Mouse (Mus musculus) spleen, postnatal 14 days (tissue): ENCODE results near the gene Sash1.

Experiments used
- DNase-seq, 2 experiments: peaks; one replicate each; pipeline ENCODE4 v3.0.0; 2021 to 2022; ENCODE audit warnings: low spot score in 2 of 2

Sash1 gene

GRCm38 (mm10) chr10:8792412-8792811 lies 93.5 kb downstream of the Sash1 start:
- peak in 1 of 2 experiments; percentile 22 for DNase-seq

- DNase-seq: no peak
Observed at GRCm38 (mm10) chr10:8789096-8789495, 96.8 kb downstream of the Sash1 start.

GRCm38 (mm10) chr10:8787221-8787620 lies 98.6 kb downstream of the Sash1 start:
- DNase-seq: no peak

- no peak for DNase-seq
Observed at GRCm38 (mm10) chr10:8785451-8786145, 100.3 kb downstream of the Sash1 start.

- no peak for DNase-seq
Observed at GRCm38 (mm10) chr10:8781876-8782372, 103.9 kb downstream of the Sash1 start.

- no peak for DNase-seq
Observed at GRCm38 (mm10) chr10:8779842-8780241, 106.0 kb downstream of the Sash1 start.

- no peak for DNase-seq
Observed at GRCm38 (mm10) chr10:8778845-8779244, 107.0 kb downstream of the Sash1 start.

- DNase-seq: no peak
Observed at GRCm38 (mm10) chr10:8777552-8778253, 108.2 kb downstream of the Sash1 start.

GRCm38 (mm10) chr10:8776791-8777190 lies 109.1 kb downstream of the Sash1 start:
- DNase-seq: no peak

- DNase-seq: no peak
Observed at GRCm38 (mm10) chr10:8775794-8776193, 110.1 kb downstream of the Sash1 start.

GRCm38 (mm10) chr10:8772464-8773209 lies 113.2 kb downstream of the Sash1 start:
- no peak for DNase-seq

GRCm38 (mm10) chr10:8770931-8771653 lies 114.8 kb downstream of the Sash1 start:
- no peak for DNase-seq

- DNase-seq: no peak
Observed at GRCm38 (mm10) chr10:8768654-8769053, 117.2 kb downstream of the Sash1 start.

- DNase-seq: no peak
Observed at GRCm38 (mm10) chr10:8767381-8767780, 118.5 kb downstream of the Sash1 start.

- no peak for DNase-seq
Observed at GRCm38 (mm10) chr10:8765922-8766522, 119.8 kb downstream of the Sash1 start.

GRCm38 (mm10) chr10:8762771-8763170 lies 123.1 kb downstream of the Sash1 start:
- DNase-seq: no peak

GRCm38 (mm10) chr10:8762209-8762701 lies 123.6 kb downstream of the Sash1 start:
- no peak for DNase-seq

- no peak for DNase-seq
Observed at GRCm38 (mm10) chr10:8761656-8762055, 124.2 kb downstream of the Sash1 start.

GRCm38 (mm10) chr10:8760598-8760997 lies 125.3 kb downstream of the Sash1 start:
- no peak for DNase-seq

- no peak for DNase-seq
Observed at GRCm38 (mm10) chr10:8759228-8759627, 126.6 kb downstream of the Sash1 start.

- no peak for DNase-seq
Observed at GRCm38 (mm10) chr10:8757429-8757931, 128.4 kb downstream of the Sash1 start.
